Mouse (Mus musculus): ENCODE data around the gene Yipf4.

The Yipf4 gene

GRCm38 (mm10) chr17:74537526-74537925, 48.2 kb downstream of the Yipf4 start:
- H3K36me3 ChIP-seq (ENCODE audit: control insufficient read depth, insufficient read depth, low read length, poor library complexity, severe bottlenecking), result no peaks in the 10 kb centered on the region
- no peak for DNase-seq (ENCODE audit: low read depth, low spot score)
- no peaks in the 10 kb centered on the region for H3K27me3 ChIP-seq (ENCODE audit: control insufficient read depth, insufficient read depth, low read length, poor library complexity, severe bottlenecking)

DNA sequence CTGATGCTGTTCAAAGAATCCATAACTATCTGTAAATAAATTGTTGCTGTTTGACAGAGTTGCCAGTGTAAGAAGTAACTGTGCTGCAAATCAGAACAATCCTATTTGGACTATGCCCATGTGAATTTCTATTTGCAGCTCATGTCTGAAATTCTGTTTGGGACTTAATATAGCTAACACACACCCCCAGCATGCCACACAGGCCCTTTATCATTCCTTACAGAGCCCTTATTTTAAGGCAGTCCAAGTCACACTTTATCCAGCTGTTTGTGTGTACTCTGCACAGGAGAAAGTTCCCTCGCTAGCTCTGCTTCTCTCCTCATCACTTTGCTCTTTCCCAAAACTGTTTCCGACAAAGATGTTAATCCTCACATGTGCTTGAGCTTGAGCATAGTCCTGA, 54.3 kb downstream of the Yipf4 start:
- no peak for DNase-seq (ENCODE audit: low read depth, low spot score)
- Histone ChIP-seq H3K36me3 (ENCODE audit: control insufficient read depth, insufficient read depth, low read length, poor library complexity, severe bottlenecking) (peaks cover 6% of the 10 kb centered on the region; the same call in 1 of the 2 replicates), H3K27me3 (ENCODE audit: control insufficient read depth, insufficient read depth, low read length, poor library complexity, severe bottlenecking) (no peaks in the 10 kb centered on the region)
